Mouse (Mus musculus) hindbrain, postnatal 0 days (tissue): ENCODE data around the gene Upk3a. TPM values are rescaled to one million over a fixed set of nuclear protein-coding genes. Genes with fewer than 3 reads are reported as not detected.

Source experiments
- ATAC-seq: fragments of 200-750 bp; cut with Nextera tagmentation; 2 replicates; pipeline ENCODE4 v1.8.0; 2017; ENCODE audit warnings: mild to moderate bottlenecking, moderate TSS enrichment, moderate library complexity
- DNase-seq: peaks from one replicate; pipeline ENCODE4 v3.0.0-alpha.2; 2015; ENCODE audit warnings: low spot score
- H3K27ac ChIP-seq: fragments of 300-500 bp; sonication (generic); 2 replicates; pipeline ENCODE4 v1.5.1; 2014; ENCODE audit warnings: mild to moderate bottlenecking
- H3K27me3 ChIP-seq: fragments of 300-500 bp; sonication (generic); 2 replicates; pipeline ENCODE4 v1.6.1; 2014; ENCODE audit warnings: low read length, mixed read lengths; ENCODE audit not compliant: insufficient read depth
- H3K36me3 ChIP-seq: fragments of 300-500 bp; sonication (generic); 2 replicates; pipeline ENCODE4 v1.6.1; 2014; ENCODE audit warnings: low read length, mixed read lengths; ENCODE audit not compliant: insufficient read depth
- H3K4me1 ChIP-seq: fragments of 300-500 bp; sonication (generic); 2 replicates; pipeline ENCODE4 v1.6.1; 2014; ENCODE audit warnings: antibody characterized with exemption, low read length, mixed read lengths; ENCODE audit not compliant: insufficient read depth
- H3K4me2 ChIP-seq: fragments of 300-500 bp; sonication (generic); 2 replicates; pipeline ENCODE4 v1.6.1; 2014; ENCODE audit warnings: low read depth, mild to moderate bottlenecking, low read length, moderate library complexity, mixed read lengths
- H3K4me3 ChIP-seq: fragments of 300-500 bp; sonication (generic); 2 replicates; pipeline ENCODE4 v1.5.1; 2014; ENCODE audit warnings: low read length
- H3K9ac ChIP-seq: fragments of 300-500 bp; sonication (generic); replicated peaks from 2 replicates; pipeline ENCODE4 v1.6.1; 2014; ENCODE audit warnings: mild to moderate bottlenecking, low read length, moderate library complexity, mixed read lengths
- H3K9me3 ChIP-seq: fragments of 300-500 bp; sonication (generic); 2 replicates; pipeline ENCODE4 v1.6.1; 2016; ENCODE audit warnings: low read length, mixed read lengths
- CTCF ChIP-seq: IDR thresholded peaks from 2 replicates; pipeline ENCODE4 v1.5.1; 2016; ENCODE audit warnings: antibody characterized with exemption, control low read depth, low read depth
- WGBS: fragments of 180-500 bp; shearing (Covaris S2); extraction: QIAGEN DNeasy Blood & Tissue Kit; methylation state at CpG from one replicate; pipeline ENCODE4 v1.1.7; 2014; 5-methylcytosine and 5-hydroxymethylcytosine counted together
- polyA plus RNA-seq: library from polyadenylated mRNA; unstranded; fragments of >200 nt; fragmentation: Nextera tagmentation; extraction: Ambion mirVana; gene quantifications from 2 replicates; pipeline ENCODE4 v1.2.1, GENCODE M21; 2015
- total RNA-seq: library from RNA; depleted of rRNA; stranded (reverse); fragments of >200 nt; gene quantifications from 2 replicates; pipeline ENCODE4 v1.2.3, GENCODE M21; 2014

Gene Upk3a
- total and polyA plus RNA-seq, 2 experiments from 2014 or later = 2.6 to 6.5 TPM

GRCm38 (mm10) chr15:85036566-85037342, 19.8 kb downstream of the Upk3a start:
- DNase-seq = peak; percentile 99
- under 1% methylated on average over 56 of the region's 75 CpGs for WGBS
- TF ChIP-seq CTCF = no peak
- peak overlapping the region; percentile 76 for H3K27ac ChIP-seq
- peak overlapping the region; percentile 85 for H3K9ac ChIP-seq
- H3K9me3 ChIP-seq = no peaks in the 10 kb centered on the region
- H3K4me3 ChIP-seq = peak overlapping the region; percentile 80
- peaks cover 19% of the 10 kb centered on the region for H3K4me1 ChIP-seq
- H3K27me3 ChIP-seq = no peaks in the 10 kb centered on the region
- H3K36me3 ChIP-seq = no peaks in the 10 kb centered on the region
- H3K4me2 ChIP-seq = peak overlapping the region; percentile 93
- peak; percentile 96 for ATAC-seq

- H3K27ac ChIP-seq = peak overlapping the region; percentile 76; the same call in 1 of the 2 replicates
- WGBS = 5% methylated on average over 8 of the region's 8 CpGs
- peaks cover 19% of the 10 kb centered on the region for H3K4me1 ChIP-seq
- H3K9ac ChIP-seq = peak overlapping the region; percentile 85
- H3K27me3 ChIP-seq = no peaks in the 10 kb centered on the region
- no peak for TF ChIP-seq CTCF
- peak overlapping the region; percentile 80 for H3K4me3 ChIP-seq
- ATAC-seq (no peak), DNase-seq (peak; percentile 20)
- no peaks in the 10 kb centered on the region for H3K9me3 ChIP-seq
- H3K4me2 ChIP-seq = peak overlapping the region; percentile 93
- no peaks in the 10 kb centered on the region for H3K36me3 ChIP-seq
Observed at GRCm38 (mm10) chr15:85037343-85037690, 20.4 kb downstream of the Upk3a start.

- 48% methylated on average over 10 of the region's 10 CpGs for WGBS
- peak; percentile 42; the same call in 1 of the 2 replicates for ATAC-seq
- Histone ChIP-seq H3K9me3 (no peaks in the 10 kb centered on the region), H3K4me3 (no peak overlapping the region), H3K27ac (peak overlapping the region; percentile 81), H3K4me1 (peaks cover 16% of the 10 kb centered on the region), H3K9ac (peak overlapping the region; percentile 24; the same call in 1 of the 2 replicates), H3K4me2 (no peak overlapping the region), H3K36me3 (peaks cover 7% of the 10 kb centered on the region), H3K27me3 (no peaks in the 10 kb centered on the region)
- no peak for DNase-seq
- no peak for TF ChIP-seq CTCF
Observed at GRCm38 (mm10) chr15:85041546-85042225, 24.7 kb downstream of the Upk3a start.

DNA sequence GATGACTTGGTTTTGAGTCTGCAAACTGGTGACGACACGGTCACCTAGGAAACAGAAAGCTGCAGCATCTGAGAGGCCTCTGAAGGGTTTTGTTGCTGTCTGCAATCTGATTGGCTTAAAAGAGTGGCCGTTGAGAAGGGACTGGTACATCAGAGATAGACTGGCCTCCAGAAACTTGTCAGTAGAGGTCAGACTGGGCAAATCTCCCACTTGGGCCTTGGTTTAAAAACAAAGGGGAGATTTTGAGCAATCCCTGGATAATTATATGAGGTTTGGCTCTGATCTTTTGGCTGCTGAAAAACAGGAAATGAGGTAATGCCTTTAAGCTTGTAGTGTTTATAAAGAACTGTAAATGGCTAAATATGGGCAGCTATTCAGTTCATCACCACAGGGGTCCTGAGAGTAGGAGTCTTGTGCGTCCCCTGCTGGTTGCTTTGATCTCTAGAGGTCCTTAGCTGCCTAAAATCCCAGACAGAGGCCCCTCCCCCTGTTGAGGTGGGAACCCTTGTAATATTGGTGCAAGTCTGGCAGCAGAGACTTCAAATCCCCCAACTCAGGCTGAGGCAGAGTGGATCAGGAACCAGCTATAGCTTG, 25.5 kb downstream of the Upk3a start:
- Histone ChIP-seq H3K36me3 (peaks cover 15% of the 10 kb centered on the region), H3K4me2 (0 out of 2 replicates have a peak overlapping the region, but pooled peaks have one; percentile 24), H3K4me3 (no peak overlapping the region), H3K9ac (no peak overlapping the region; the same call in 1 of the 2 replicates), H3K4me1 (peaks cover 13% of the 10 kb centered on the region), H3K27me3 (no peaks in the 10 kb centered on the region), H3K9me3 (no peaks in the 10 kb centered on the region), H3K27ac (peak overlapping the region; percentile 81)
- DNase-seq = peak; percentile 90
- TF ChIP-seq CTCF = peak; percentile 79
- peak; percentile 93 for ATAC-seq
- WGBS = 5% methylated on average over 4 of the region's 4 CpGs

DNA sequence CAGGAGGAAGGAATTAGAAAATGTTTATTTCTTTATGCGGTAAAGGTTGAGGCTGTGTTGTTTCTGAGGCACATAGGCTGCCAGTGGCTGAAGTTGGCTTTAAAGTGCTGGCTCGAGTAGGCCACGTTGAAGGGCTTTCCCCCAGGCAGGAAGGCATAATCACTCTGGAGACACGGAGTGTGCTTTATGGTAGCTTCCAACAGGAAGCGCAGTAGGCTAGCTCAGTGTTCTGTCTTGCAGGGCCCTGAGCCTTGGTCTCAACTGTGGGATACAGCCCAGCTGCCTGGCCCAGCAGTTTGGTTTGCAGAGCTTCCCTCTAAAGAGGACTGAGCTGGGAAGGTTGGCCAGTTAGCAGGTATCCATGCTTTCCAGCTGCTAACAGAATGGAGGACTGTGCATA, 26.2 kb downstream of the Upk3a start:
- ATAC-seq = no peak
- Histone ChIP-seq H3K9ac (no peak overlapping the region; the same call in 1 of the 2 replicates), H3K4me2 (peak overlapping the region; percentile 24), H3K4me3 (no peak overlapping the region), H3K4me1 (peaks cover 7% of the 10 kb centered on the region; the same call in 1 of the 2 replicates), H3K27me3 (no peaks in the 10 kb centered on the region), H3K9me3 (no peaks in the 10 kb centered on the region), H3K27ac (peak overlapping the region; percentile 81), H3K36me3 (peaks cover 17% of the 10 kb centered on the region)
- no peak for DNase-seq
- 50% methylated on average over 5 of the region's 5 CpGs for WGBS
- TF ChIP-seq CTCF = no peak

DNA sequence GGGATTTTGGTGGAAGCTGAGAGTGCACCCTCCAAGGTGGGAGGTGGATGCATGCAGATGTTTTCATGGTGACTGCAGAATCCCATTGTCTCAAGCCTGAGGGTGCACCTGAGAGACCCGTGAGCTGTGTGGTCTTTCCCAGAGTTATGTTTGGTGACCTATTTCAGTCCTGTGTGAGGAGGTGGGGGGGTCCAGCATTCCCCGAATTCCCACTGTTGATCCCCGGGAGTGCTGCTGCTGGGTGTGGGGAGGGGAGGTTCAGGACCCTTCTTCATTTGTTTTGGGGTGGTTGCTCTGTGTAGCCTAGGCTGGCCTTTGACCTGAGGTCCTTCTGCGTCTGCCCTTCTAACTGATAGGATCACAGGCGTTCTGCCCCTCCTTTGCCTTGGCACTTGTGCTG, 26.8 kb downstream of the Upk3a start:
- ATAC-seq = no peak
- H3K4me2 ChIP-seq = peak overlapping the region; percentile 24
- no peaks in the 10 kb centered on the region for H3K9me3 ChIP-seq
- H3K27ac ChIP-seq = peak overlapping the region; percentile 81; the same call in 1 of the 2 replicates
- H3K4me1 ChIP-seq = peaks cover 6% of the 10 kb centered on the region; the same call in 1 of the 2 replicates
- peaks cover 24% of the 10 kb centered on the region for H3K36me3 ChIP-seq
- no peaks in the 10 kb centered on the region for H3K27me3 ChIP-seq
- H3K4me3 ChIP-seq = no peak overlapping the region
- H3K9ac ChIP-seq = no peak overlapping the region; the same call in 1 of the 2 replicates
- WGBS = 71% methylated on average over 5 of the region's 5 CpGs
- DNase-seq = no peak
- TF ChIP-seq CTCF = no peak
